Mouse (Mus musculus) right cerebral cortex, adult 2 months (tissue): ENCODE measurements around the gene Sync.

Experiments
- DNase-seq, 2 experiments: peaks; one replicate each; pipeline ENCODE4 v3.0.0; 2021 to 2022; ENCODE audit warnings: low spot score in 2 of 2

Gene Sync

DNA sequence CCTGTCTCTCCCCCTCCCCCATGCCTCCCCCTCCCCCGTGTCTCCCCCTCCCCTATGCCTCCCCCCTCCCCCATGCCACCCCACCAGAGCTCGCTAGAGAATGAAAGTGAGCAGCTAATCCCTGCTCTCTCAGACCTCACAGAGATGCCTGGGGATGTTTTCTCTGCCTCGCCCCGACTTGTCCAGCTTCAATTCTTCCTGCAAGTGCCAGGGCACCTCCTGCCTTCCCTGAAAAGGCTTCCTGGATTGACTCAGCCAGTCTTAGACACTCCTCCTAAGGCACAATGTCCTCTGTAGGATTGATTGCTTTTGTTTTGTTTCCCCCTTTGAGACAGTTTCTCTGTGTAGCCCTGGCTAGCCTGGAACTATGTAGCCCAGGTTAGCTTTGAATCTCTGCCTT lies 26.2 kb upstream of the Sync start, which contains the start of gene C77080:
TSS of gene C77080 (minus strand) at position 209 of the 400 bp plus-strand sequence.
- DNase-seq, result no peak

DNA sequence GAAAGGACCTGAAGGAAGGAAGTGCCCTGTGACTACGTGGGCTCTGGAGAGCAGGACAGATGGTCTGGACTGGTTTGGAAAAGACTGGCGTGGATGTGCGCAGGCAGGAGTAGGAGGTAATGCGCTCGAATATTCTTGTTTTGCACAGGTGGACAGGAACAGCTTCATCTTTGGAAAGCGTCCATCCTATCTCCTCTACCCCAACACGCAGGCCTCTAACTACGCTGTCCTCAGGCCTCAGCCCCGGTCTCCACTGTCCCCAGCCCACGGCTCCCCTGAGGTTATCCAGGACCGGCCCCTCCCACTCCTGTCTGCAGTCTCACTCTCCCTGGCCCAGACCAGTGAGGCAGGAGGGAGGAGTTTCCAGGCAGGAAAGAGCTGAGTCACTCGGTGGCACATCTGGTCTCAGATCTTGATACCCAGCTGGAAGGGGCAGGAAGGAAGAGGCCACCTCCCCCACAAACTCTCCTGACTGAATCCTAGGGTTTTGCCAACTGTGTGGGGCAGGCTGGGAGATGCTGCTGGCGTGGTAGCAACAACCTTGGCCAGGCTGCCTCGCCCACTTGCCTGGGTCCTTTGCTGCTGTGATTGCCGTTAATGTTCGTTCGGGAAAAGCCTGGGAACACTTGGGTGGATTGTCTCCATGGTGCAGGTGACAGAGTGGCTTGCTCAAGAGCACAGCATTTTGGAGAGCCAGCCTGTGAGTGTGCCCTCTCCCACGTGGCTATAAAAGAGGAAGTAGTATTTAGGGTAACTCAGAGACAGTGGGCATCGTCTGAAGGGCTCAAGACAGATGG lies 24.0 kb upstream of the Sync start:
- DNase-seq, result peak; percentile 66 to 67

DNA sequence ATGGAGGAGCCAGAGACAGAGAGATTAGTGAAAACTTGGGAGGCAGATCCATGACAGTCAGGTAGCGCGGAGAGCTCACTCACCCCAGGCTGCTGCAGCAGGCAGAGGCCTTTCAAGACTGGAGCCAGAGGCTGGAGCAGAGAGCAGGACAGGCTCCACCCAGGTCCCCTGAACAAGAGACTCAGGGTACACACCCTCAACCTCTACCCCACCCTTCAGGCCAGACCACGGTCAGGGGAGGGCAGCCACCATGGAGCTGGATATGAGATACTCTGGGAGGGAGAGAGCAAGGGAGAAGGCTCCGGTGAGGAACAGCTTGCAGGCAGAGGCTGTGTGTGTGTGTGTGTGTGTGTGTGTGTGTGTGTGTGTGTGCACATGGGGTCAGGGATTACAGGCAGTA lies 21.2 kb upstream of the Sync start:
- no peak for DNase-seq

DNA sequence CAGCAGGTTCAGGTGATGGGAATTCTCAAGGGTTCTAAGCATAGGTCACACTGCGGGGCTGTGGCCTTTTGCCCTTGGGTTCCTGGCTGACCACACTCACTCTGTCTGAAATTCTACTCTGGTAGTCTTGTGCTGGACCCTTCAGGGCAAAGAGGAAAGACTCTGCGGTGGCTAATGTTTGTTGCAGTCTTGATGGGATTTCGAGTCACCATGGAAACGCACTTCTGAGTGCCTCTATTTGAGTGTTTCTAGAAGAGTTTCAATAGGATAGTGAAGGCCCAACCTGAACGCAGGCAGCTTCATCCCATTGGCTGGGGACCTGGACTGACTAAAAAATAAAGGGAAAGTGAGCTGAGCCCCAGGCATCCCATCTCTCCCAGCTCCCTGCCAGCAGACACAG lies 20.6 kb upstream of the Sync start:
- no peak for DNase-seq

DNA sequence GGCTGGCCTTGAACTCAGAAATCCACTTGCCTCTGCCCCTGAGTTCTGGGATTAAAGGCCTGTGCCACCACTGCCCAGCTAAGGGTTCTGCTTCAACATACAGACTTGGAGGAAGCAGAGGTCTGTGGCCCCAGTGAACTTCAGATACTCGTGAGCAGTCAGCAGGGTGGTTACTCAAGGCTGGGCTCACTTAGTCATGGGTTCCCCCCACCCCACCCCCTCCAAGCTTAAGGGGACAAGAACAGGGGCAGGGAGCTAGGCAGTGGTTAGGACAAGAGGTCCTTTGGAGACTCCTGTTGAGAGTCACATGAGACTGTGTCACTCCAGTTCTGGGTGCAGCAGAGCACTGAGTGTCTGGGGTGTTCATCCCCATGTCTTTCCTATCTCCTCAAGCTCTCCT lies 18.7 kb upstream of the Sync start:
- DNase-seq, result no peak

DNA sequence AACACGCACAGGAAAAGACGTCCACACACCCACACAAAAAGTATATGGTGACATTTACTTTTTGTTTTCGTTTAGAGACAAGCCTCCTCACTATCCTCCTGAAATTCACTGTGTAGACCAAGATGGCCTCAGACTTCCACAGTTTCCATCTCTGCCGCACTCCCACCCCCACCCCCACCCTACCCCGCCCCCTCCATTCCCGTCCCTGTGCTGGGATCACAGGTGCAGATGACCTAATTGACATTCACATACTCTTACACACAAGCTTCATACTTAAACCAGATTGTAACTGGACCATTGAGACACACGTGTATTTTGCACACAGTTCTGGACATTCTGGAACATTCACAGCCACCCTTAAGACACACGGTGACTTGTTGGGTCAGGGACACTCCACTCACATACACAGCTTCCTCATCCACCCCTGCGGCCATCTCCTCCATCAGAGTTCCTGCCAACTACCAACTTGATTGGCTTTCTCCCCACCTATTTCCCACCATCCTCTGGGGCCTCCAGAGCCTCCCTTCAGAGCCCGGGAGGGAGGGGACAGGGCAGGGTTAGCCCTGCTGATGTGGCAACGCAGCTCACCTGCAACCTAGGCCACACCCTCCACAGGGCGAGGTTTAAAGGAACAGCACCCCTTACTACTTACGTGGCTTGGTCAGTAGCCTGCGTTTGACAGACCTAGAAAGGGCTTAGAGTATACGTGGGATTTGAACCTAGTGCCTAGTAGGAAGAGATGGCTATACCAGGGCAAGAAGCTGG lies 15.2 kb upstream of the Sync start:
- no peak for DNase-seq

DNA sequence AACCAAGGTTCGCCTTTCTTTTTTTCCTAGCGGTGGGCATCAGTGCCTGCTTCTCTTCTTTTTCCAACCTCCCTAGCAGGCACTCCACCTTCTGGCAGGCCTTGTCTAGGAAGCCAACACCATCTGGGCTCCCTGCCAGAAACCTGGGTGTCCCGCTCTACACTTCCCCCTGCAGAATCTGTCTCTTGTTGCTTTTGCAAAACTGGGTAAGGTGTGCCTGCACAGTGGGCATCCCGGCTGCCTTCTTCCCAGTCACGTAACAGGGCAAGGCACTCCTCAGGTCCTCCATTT lies 14.7 kb upstream of the Sync start:
- peak; percentile 54 to 58 for DNase-seq

DNA sequence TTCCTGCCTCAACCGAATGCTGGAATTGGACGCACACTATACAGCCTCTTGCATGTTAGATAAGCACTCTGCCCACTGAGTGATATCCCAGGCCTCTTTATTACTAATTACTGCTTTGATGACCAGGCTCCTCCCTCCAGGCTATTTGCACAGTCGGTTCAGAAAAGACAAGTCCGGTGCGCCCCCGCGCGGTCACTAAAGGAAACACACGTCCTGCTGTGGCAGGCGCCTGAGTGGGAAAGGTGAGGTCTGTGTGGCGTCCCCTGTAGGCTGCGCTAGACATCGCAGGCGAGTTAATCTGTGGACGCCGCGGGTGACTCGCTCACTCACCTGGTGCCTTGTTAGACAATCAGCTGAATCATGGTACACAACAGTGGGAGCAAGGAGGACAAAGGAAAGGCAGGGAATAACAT lies 11.0 kb upstream of the Sync start:
- peak; percentile 96 to 98 for DNase-seq

DNA sequence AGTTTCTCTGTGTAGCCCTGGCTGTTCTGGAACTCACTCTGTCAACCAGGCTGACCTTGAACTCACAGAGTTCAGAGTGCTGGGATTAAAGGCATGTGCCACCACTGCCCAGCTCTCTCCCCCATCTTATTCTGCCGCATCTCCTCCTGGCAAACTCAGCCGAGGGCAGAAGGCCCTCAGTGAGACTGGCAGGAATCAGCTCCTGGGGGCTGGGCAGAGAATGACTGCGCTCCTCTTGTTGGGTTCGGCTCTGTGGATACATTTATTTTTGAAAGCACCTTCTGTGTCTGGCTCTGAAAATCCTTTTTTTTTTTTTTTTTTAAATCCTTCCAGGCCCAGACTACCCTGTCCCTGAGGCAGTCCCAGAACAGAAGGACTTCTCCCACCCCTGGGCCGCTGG lies 4.6 kb upstream of the Sync start:
- DNase-seq, result no peak

DNA sequence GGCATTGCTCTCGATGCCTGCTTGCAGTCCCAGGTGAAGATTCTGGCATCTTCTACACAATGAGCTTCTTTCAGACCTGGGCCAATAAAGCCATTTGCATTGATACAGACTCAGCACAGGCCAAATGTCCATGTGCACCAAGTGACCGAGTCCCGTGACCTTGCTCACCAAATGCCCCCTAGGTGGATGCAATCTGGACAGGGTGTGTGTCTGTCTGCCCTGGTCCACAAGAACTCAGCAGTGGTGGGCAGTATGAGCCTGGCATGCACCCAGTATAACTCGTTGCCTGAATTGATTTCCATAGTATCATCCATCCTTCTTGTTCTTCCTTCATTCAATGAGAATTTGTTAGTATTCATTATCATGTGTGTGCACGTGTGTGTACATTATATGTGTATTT lies 4.2 kb upstream of the Sync start:
- DNase-seq, result no peak

DNA sequence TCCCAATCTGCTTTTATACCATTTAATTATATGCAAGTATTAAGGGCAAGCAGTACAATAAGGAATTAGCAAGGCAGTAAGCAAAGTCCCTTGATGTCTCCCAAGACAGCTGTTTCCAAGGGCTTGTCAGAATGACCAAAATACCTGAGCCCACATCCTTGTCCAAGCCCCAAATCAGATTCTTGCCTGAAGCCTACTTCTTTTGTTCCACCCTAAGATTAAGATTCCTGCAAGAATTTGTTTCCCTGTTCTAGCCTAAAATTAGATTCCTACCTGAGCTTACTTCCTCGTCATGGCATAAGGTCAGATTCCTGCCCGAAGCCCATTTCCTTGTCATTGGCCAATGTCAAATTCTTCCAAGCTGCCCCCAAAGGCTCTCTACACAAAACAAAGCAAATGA lies 2.7 kb upstream of the Sync start:
- DNase-seq, result no peak

DNA sequence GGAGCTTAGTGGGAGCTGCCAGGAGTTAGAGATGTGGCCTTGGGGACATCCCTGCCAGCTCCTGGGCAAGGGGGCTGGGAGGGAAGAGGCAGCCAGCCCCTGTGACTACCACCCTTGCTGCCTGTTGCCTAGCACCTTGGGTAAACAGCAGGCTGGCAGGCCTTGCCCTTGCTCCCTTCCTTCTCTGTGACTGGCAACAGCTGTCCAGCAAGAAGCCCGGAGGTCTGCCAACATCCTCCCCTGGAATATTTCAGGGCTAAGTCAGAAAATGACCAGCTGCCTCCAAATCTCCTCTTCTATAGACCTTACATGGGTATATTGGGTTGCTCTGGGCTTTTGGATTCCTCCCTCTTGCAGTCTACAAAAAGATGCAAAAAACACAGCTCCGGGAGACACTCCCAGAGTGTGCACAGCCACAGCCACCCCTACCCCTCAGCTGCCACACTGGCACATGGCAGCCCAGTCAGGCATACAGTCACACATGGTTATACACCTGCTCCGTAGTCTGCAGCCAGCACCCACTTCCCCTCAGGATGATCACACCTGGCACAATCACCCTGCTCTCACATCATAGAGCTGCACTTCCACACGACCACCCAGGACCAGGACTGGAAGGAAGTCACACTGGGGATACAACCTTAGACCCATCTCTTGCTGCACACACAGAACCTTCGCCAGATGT lies 1.3 kb upstream of the Sync start:
- DNase-seq, result no peak

DNA sequence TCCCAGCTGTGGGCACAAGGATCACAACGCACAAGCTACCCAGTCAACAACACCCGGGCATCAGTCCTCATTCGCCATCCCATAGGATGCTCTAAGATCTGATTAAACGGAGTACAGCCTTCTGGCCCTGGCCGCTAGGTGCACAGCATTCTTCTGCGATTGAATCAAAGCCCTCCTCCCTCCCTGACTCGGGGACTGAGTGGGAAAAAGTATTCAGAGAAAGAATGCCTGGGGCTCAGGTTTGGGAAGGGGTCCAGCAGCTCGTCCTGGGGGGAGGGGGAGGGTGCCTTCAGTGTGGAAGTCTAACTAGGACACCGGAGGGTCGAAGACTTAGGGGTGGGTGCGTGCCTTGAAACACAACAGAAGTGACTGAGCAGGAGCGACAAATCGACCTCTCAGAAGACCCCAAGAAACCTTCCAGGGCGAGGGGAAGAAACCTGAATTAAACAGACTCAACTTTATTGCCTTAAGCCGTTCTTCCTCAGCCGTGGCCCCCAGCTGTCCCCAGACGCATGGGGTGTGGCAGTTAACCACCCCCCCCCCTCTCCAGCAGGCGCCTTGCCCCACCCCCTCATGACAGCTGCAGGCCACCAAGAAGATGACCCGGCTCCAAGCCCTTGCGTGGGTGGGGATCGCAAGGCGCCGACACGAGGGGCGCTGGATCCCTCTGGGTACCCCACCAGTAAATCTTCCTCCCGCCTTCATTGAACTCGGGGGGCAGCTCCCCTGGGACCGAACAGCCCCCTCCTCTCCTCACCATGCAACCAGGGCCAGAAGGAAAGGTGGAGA lies 540 bp upstream of the Sync start:
- no peak for DNase-seq

DNA sequence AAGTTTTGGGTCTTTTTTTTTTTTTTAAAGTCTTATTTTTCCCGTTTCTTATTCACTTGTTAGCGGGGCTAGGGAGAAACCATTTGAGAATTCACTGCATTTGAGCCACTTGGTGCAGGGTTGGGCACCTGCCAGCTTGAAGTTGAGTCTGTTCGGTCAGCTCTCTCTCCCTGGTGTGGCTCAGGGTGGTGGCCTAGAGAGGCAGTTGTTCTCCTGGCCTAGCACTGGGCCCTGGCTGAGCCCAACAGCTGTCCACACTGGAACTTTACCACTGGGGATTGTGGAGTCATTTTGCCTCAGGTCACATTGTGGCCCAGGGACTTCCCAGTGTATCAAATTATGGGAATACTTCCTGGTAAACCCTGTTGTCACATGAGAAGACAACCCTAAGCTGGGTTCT lies 650 bp downstream of the Sync start:
- no peak for DNase-seq

DNA sequence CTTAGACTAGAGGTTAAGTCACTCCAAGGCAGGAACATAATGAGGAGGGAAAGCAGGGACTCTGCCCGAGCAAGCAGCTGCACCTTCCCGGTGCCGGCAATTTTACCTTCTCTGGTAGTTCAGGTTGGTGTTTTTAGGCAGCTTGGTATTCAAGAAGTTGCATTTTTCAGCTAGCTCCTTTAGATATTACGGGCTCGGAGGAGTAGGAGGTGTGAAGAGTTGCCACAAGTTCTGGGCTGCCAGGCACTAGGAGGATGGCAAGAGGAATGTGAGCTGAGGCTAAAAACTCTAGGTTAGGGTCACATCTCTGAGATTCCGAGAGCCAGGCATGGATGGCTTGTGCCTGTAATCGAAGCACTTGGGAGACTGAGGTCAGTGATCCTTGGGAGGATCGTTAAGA lies 2.3 kb downstream of the Sync start:
- DNase-seq, result no peak

DNA sequence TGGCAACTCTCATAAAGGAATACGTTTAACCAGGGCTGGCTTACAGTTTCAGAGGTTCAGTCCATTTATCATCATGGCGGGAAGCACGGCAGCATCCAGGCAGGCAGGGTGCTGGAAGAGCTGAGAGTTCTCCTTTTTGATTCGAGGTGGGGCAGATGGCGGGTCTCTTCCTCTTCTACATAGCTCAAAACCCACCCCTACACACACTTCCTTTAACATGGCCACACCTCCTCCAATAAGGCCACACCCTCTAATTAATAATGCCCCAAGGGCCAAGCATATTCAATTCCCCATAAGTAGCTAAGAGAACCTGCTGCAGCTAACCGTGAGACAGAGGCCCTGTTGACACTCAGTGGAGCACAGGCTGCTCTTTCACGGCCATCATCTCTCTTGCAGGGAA lies 5.4 kb downstream of the Sync start:
- no peak for DNase-seq

DNA sequence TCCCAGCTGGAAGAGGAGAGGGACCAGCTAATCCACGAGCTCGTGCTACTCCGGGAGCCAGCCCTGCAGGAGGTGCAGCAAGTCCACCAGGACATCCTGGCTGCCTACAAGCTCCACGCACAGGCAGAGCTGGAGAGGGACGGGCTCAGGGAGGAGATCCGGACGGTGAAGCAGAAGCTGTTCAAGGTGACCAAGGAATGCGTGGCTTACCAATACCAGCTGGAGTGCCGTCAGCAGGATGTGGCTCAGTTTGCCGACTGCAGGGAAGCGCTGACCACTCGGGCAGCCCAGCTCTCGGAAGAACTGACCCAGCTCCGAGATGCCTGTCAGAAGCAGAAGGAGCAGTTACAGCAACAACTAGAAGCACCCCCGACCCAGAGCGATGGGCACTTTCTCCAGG lies 6.3 kb downstream of the Sync start:
- DNase-seq, result no peak

DNA sequence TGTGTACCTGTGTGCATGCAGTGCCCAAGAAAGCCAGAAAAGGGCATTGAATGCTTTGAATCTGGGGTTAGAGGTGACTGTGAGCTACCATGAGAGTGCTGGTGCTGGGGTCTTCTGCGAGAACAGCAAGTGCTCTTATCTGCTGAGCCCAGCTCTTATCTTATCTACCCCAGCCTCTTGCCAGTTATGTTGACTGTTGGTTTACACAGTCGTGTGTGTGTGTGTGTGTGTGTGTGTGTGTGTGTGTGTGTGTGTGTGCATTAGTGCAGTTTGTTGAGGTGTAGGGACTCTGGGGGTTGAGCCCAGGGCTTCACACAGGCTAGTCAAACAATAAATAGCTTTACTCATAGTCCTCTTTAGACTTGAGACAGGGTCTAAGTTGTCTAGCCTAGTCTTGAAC lies 7.8 kb downstream of the Sync start:
- DNase-seq, result no peak

DNA sequence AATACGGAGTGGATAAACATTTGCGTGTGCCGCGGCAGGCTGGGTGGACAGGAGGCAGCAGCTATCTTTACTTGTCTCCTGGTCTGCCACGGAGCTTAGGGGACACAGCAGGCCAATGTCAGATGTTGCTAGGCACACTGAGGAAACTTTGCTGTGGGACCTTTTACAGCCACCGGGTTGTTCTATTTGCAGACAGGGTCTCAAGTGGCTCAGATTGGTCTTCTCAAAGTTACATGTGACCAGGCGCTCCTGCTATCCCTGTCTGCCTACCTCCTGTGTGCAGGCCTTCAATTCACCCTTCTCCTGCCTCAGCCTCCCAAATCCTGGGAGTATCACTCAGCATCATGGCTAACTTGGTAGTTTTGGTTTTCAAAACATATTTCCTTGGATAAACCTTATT lies 8.6 kb downstream of the Sync start:
- no peak for DNase-seq

DNA sequence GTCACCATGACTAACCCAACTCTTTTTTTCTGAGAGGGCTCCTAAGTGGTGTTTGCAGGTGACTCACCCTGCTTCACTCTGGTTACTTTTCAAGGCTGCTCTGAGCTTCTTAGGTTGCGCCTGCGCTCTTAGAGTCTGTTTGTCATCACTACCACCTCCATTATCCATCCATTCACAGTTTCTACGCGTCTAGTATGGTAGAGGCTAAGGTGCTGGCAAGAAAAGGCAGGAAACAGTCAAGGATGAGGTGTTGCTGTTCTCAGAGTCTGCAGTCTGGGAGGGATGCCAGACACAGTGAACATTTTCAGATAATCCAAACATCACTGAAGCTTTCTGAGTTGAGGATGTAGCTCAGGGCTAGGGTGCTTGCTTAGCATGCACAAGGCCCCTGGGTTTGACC lies 10.3 kb downstream of the Sync start:
- peak; percentile 55 to 67 for DNase-seq

DNA sequence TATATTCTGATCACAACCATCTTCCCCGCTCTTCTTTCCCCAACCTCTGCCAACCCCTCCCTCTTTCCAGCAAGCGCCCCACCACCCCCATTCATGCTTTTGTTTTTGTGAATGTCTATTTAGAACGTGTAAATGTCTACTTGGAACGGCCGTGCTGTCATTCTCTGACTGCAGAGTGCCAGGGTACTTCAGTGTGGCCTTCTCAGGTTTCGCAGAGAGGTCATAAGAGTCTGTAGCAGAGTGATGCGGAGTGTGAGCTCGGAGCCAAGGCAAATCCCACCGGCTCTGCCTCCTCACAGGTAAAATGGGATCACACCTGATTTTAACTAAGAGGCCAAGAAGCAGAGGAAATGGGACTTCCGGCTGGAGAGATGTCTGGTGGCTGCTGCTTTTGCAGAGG lies 11.7 kb downstream of the Sync start:
- no peak for DNase-seq

DNA sequence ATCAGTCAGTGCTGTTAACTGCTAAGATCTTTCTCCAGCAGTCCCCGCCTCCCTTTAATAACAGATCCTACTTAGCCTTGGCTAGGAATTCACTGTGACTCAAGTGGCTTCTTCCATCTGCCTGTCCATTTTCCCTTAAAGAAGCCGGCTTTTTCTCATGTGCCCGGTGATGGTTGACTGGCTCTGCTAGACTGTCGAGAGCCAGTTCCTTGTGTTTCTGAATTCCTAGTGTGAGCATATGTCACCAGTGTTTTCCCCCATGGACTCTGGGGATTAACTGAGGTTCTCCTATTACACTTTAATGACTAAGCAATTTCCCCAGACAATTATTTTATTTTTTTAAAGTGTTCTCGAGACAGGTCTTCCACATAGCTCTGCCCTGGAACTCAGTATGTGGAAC lies 16.0 kb downstream of the Sync start:
- DNase-seq, result no peak
